Comparison of ENCODE assay signal across 30 mouse cellular contexts in the genomic region with DNA sequence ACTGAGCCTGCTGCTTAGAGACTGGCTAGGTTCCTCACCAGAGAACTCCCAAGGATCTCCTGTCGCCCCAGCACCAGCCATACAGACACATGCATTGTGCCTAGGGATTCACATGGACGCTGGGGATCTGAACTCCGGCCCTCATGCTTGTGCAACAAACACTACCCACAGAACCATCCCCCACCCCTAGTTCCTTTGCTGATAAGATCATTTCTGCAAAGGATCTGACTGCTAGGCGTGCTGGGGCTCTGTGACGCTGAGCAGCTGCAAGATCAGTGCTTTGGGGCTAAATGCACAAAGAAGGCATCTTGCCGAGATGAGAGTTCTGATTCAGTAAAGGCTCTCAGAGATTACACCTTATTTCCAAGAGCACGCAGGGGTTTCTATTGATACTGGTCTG.
DNase-seq lines count a peak whose midpoint lies in the region; ATAC-seq lines count a peak whose summit lies in the region.
"Had no signal": no experiment of that assay in that cellular context is flagged by ENCODE, and none has a peak within 500 bp of the region (broad histone marks: within the 10 kb centered on the region; RNA-seq: fewer than 3 reads in every experiment).

No protein-coding gene starts in this region.

- DNase-seq in kidney, postnatal 10 days, result no peak
- DNase-seq in thymus, adult 18-20 months, result peak; percentile 7 to 9
- DNase-seq in thymus, postnatal 25 days, result peak; percentile 34
- DNase-seq in kidney, postnatal 36 days, result no peak
- DNase-seq in ovary, postnatal 36 days (ENCODE audit: low spot score), result no peak
- DNase-seq: adrenal gland, postnatal 10 days; cerebellum, adult 8-10 months; gastrocnemius, postnatal 25 days; heart, adult 18-20 months; heart, postnatal 36 days; kidney, adult 18-20 months; layer of hippocampus, adult 9-11 months; liver, embryonic 13.5 days; lung, adult 18-20 months; lung, postnatal 4 days had no signal

- no peaks in the 10 kb centered on the region for H3K4me1 ChIP-seq in kidney, embryonic 16.5 days (ENCODE audit: insufficient read depth, low read length)
- no peaks in the 10 kb centered on the region for H3K4me1 ChIP-seq in forebrain, embryonic 12.5 days
- H3K4me1 ChIP-seq: embryonic facial prominence, embryonic 15.5 days; forebrain, embryonic 13.5 days; hindbrain, embryonic 15.5 days; kidney, embryonic 15.5 days; limb, embryonic 15.5 days; liver, embryonic 13.5 days; midbrain, embryonic 13.5 days had no signal

- H3K9me3 ChIP-seq in kidney, embryonic 16.5 days (ENCODE audit: low read length), result no peaks in the 10 kb centered on the region
- no peaks in the 10 kb centered on the region for H3K9me3 ChIP-seq in forebrain, embryonic 12.5 days
- H3K9me3 ChIP-seq: embryonic facial prominence, embryonic 15.5 days; forebrain, embryonic 13.5 days; hindbrain, embryonic 15.5 days; limb, embryonic 10.5 days; limb, embryonic 15.5 days; liver, embryonic 13.5 days; midbrain, embryonic 13.5 days; neural tube, embryonic 15.5 days had no signal

- H3K4me2 ChIP-seq in kidney, embryonic 16.5 days (replicated peaks; ENCODE audit: low read depth, low read length), result no peak overlapping the region
- H3K4me2 ChIP-seq in forebrain, embryonic 12.5 days, result no peak overlapping the region
- H3K4me2 ChIP-seq: embryonic facial prominence, embryonic 15.5 days; forebrain, embryonic 13.5 days; heart, embryonic 11.5 days; hindbrain, embryonic 15.5 days; kidney, embryonic 15.5 days; limb, embryonic 15.5 days; liver, embryonic 13.5 days; midbrain, embryonic 13.5 days; neural tube, embryonic 15.5 days had no signal

- no peaks in the 10 kb centered on the region for H3K36me3 ChIP-seq in kidney, embryonic 16.5 days (ENCODE audit: insufficient read depth, low read length)
- H3K36me3 ChIP-seq in forebrain, embryonic 12.5 days (replicated peaks), result no peaks in the 10 kb centered on the region
- H3K36me3 ChIP-seq: embryonic facial prominence, embryonic 10.5 days; embryonic facial prominence, embryonic 15.5 days; G1E; hindbrain, embryonic 15.5 days; kidney, embryonic 15.5 days; limb, embryonic 10.5 days; limb, embryonic 15.5 days; liver, embryonic 13.5 days; midbrain, embryonic 13.5 days; neural tube, embryonic 15.5 days had no signal

- no peak overlapping the region for H3K9ac ChIP-seq in kidney, embryonic 16.5 days (replicated peaks; ENCODE audit: low read length)
- H3K9ac ChIP-seq in forebrain, embryonic 12.5 days, result no peak overlapping the region
- H3K9ac ChIP-seq: embryonic facial prominence, embryonic 15.5 days; forebrain, embryonic 13.5 days; hindbrain, embryonic 15.5 days; kidney, embryonic 15.5 days; limb, embryonic 15.5 days; liver, embryonic 13.5 days; midbrain, embryonic 13.5 days; neural tube, embryonic 15.5 days had no signal

- no peaks in the 10 kb centered on the region for H3K27me3 ChIP-seq in kidney, embryonic 16.5 days (ENCODE audit: insufficient read depth, low read length)
- H3K27me3 ChIP-seq in forebrain, embryonic 12.5 days, result no peaks in the 10 kb centered on the region
- H3K27me3 ChIP-seq: embryonic facial prominence, embryonic 15.5 days; forebrain, embryonic 13.5 days; hindbrain, embryonic 15.5 days; kidney, embryonic 15.5 days; limb, embryonic 15.5 days; liver, embryonic 13.5 days; midbrain, embryonic 13.5 days; neural tube, embryonic 15.5 days; Patski had no signal

- ATAC-seq in kidney, embryonic 16.5 days (ENCODE audit: low FRiP score, low TSS enrichment), result 0 out of 2 replicates have a peak, but pooled peaks have one; percentile 6
- no peak for ATAC-seq in forebrain, embryonic 12.5 days (ENCODE audit: low FRiP score)
- ATAC-seq: forebrain, embryonic 13.5 days; lung, postnatal 0 days; midbrain, embryonic 13.5 days; Patski had no signal

- no peak overlapping the region for H3K27ac ChIP-seq in kidney, embryonic 16.5 days (ENCODE audit: low read length)
- no peak overlapping the region for H3K27ac ChIP-seq in forebrain, embryonic 12.5 days
- H3K27ac ChIP-seq: embryonic facial prominence, embryonic 10.5 days; embryonic facial prominence, embryonic 15.5 days; forebrain, embryonic 13.5 days; hindbrain, embryonic 15.5 days; limb, embryonic 10.5 days; limb, embryonic 15.5 days; liver, embryonic 13.5 days; midbrain, embryonic 13.5 days; neural tube, embryonic 15.5 days had no signal

- WGBS in kidney, embryonic 16.5 days, result 75% methylated on average over 7 of the region's 7 CpGs
- 81% methylated on average over 7 of the region's 7 CpGs for WGBS in forebrain, embryonic 12.5 days

- no peak overlapping the region for H3K4me3 ChIP-seq in kidney, embryonic 16.5 days (ENCODE audit: low read length)
- H3K4me3 ChIP-seq in forebrain, embryonic 12.5 days (replicated peaks), result no peak overlapping the region
- H3K4me3 ChIP-seq: embryonic facial prominence, embryonic 10.5 days; embryonic facial prominence, embryonic 15.5 days; forebrain, embryonic 13.5 days; hindbrain, embryonic 15.5 days; kidney, embryonic 15.5 days; limb, embryonic 10.5 days; limb, embryonic 15.5 days; liver, embryonic 13.5 days; midbrain, embryonic 13.5 days; neural tube, embryonic 15.5 days had no signal

Comparison
In these comparisons a context has a peak if more than half of its experiments do, and no peak if none do; other contexts are left out.
1. DNase-seq: peak in thymus, adult 18-20 months (2 of 2) and thymus, postnatal 25 days (single experiment); none in kidney, postnatal 10 days (single experiment), kidney, postnatal 36 days (0 of 2) and ovary, postnatal 36 days (single experiment).